Mouse (Mus musculus) liver, embryonic 13.5 days (tissue): ENCODE measurements around the gene Tlx2. TPM values are rescaled to one million over a fixed set of nuclear protein-coding genes. Genes with fewer than 3 reads are reported as not detected.

Source experiments
- ATAC-seq: fragments of 200-750 bp; cut with Nextera tagmentation; 2 replicates; pipeline ENCODE4 v1.8.0; 2017; ENCODE audit warnings: low read depth, mild to moderate bottlenecking, moderate number of reproducible peaks, moderate library complexity
- DNase-seq: peaks from one replicate; pipeline ENCODE4 v3.0.0; 2022
- H3K27ac ChIP-seq: fragments of 300-500 bp; sonication (generic); 2 replicates; pipeline ENCODE4 v1.5.1; 2015; ENCODE audit warnings: moderate library complexity, mild to moderate bottlenecking, inconsistent platforms
- H3K27me3 ChIP-seq: fragments of 300-500 bp; sonication (generic); 2 replicates; pipeline ENCODE4 v1.6.1; 2015; ENCODE audit warnings: mild to moderate bottlenecking, inconsistent platforms
- H3K36me3 ChIP-seq: fragments of 300-500 bp; sonication (generic); 2 replicates; pipeline ENCODE4 v1.6.1; 2015; ENCODE audit warnings: mild to moderate bottlenecking, inconsistent platforms
- H3K4me1 ChIP-seq: fragments of 300-500 bp; sonication (generic); replicated peaks from 2 replicates; pipeline ENCODE4 v1.6.1; 2015; ENCODE audit warnings: inconsistent platforms
- H3K4me2 ChIP-seq: fragments of 300-500 bp; sonication (generic); 2 replicates; pipeline ENCODE4 v1.6.1; 2015; ENCODE audit warnings: inconsistent platforms, mild to moderate bottlenecking, moderate library complexity
- H3K4me3 ChIP-seq: fragments of 300-500 bp; sonication (generic); replicated peaks from 2 replicates; pipeline ENCODE4 v1.5.1; 2015; ENCODE audit warnings: mild to moderate bottlenecking, inconsistent platforms
- H3K9ac ChIP-seq: fragments of 300-500 bp; sonication (generic); 2 replicates; pipeline ENCODE4 v1.6.1; 2015; ENCODE audit warnings: mild to moderate bottlenecking, inconsistent platforms
- H3K9me3 ChIP-seq: fragments of 300-500 bp; sonication (generic); replicated peaks from 2 replicates; pipeline ENCODE4 v1.6.1; 2016; ENCODE audit warnings: inconsistent platforms
- WGBS: fragments of 180-500 bp; shearing (Covaris S2); methylation state at CpG from one replicate; pipeline ENCODE4 v1.1.7; 2015; ENCODE audit not compliant: insufficient replicate concordance; 5-methylcytosine and 5-hydroxymethylcytosine counted together
- polyA plus RNA-seq: library from polyadenylated mRNA; unstranded; fragments of >200 nt; fragmentation: Nextera tagmentation; extraction: Ambion mirVana; gene quantifications from 2 replicates; pipeline ENCODE4 v1.2.1, GENCODE M21; 2015

The Tlx2 gene
- polyA plus RNA-seq, 1 experiment from 2014 or later, result not detected

DNA sequence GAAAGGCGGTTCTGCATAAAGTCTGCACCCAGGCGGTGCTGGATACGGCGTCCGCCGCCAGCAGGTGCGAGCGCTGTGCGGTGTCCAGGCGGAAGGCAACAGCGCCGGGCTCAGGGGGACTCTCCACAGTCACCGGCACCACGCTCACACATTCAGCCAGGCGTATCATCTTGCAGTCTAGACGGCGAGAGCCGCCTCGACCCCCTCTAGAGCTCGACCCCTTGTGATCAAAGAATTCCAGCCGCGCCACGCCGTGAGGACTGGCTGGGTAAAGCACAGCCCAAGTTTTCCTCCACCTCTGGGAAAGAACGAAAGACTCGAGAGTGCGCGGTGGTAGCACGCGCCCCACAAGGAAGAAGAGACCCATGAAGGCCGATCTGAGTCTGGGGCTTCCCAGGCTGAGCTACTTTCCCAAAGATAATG is 37.3 kb downstream of the Tlx2 start:
- H3K4me2 ChIP-seq, result peak overlapping the region; percentile 83
- peak overlapping the region; percentile 87 for H3K27ac ChIP-seq
- H3K9me3 ChIP-seq, result no peaks in the 10 kb centered on the region
- peaks cover 31% of the 10 kb centered on the region for H3K27me3 ChIP-seq
- 0% methylated on average over 31 of the region's 31 CpGs for WGBS
- H3K4me1 ChIP-seq, result peaks cover 69% of the 10 kb centered on the region
- H3K4me3 ChIP-seq, result peak overlapping the region; percentile 78
- peaks cover 31% of the 10 kb centered on the region for H3K36me3 ChIP-seq
- peak; percentile 73 for ATAC-seq
- peak; percentile 52 for DNase-seq
- H3K9ac ChIP-seq, result peak overlapping the region; percentile 92

DNA sequence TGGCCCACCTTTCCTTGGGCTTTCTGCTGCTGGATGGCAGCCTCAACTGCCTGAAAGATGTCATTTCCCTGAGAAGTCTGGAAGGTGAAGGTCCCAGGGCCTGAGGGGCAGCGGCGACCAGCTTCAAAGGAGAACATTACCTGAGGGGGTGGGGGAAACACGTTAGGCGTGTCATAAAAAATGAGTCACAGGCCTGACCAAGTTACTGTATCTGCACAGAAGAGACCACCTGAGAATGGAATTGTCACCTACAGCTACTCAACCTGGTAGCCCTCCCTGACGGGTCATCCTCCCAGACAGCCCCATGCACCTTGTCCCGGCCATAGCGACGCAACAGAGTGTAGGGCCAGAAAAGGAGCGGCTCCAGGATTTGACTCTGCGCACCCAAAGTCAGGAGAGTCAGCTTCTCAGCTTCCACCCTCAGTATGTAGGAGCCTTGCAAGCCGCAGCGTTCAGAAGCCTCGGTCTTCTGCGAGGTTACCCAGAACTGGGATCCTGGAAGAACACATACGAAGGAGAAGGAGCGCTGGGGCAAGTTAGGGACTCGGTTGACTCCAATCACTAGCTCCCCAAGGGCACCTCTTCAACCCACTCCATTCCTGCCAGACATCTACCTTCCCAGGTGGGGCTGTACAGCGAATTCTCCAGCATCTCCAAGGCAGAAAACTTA is 38.0 kb downstream of the Tlx2 start:
- peaks cover 75% of the 10 kb centered on the region for H3K4me1 ChIP-seq
- DNase-seq (no peak), ATAC-seq (no peak)
- peaks cover 31% of the 10 kb centered on the region for H3K27me3 ChIP-seq
- WGBS, result 56% methylated on average over 18 of the region's 18 CpGs
- no peaks in the 10 kb centered on the region for H3K9me3 ChIP-seq
- peak overlapping the region; percentile 87 for H3K27ac ChIP-seq
- peak overlapping the region; percentile 92 for H3K9ac ChIP-seq
- H3K36me3 ChIP-seq, result peaks cover 31% of the 10 kb centered on the region
- H3K4me3 ChIP-seq, result peak overlapping the region; percentile 78
- peak overlapping the region; percentile 83 for H3K4me2 ChIP-seq

DNA sequence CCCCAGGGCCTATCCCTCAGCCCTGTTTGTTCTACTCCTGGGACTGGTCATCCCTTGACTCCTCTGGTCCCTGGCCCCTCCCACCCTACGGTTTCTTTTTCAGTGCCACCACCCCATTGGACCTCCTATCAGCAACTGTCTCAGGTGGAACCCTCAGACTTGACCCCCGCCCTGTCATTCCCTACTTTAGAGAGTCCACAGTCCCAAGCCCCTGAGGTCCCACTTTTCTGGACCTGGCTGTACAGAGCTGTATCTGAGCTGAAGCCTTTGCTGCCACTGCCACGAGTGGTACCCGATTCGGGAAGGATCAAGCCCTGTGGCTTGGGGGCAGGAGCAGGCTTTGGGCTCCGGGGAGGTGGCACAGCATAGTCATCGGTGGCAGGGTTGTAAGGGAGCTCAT is 39.0 kb downstream of the Tlx2 start:
- H3K9me3 ChIP-seq, result no peaks in the 10 kb centered on the region
- H3K36me3 ChIP-seq, result peaks cover 31% of the 10 kb centered on the region
- no peak for ATAC-seq
- peak overlapping the region; percentile 83; the same call in 1 of the 2 replicates for H3K4me2 ChIP-seq
- peak overlapping the region; percentile 92 for H3K9ac ChIP-seq
- H3K4me1 ChIP-seq, result peaks cover 80% of the 10 kb centered on the region
- no peak for DNase-seq
- H3K4me3 ChIP-seq, result no peak overlapping the region
- H3K27me3 ChIP-seq, result peaks cover 29% of the 10 kb centered on the region
- peak overlapping the region; percentile 35; the same call in 1 of the 2 replicates for H3K27ac ChIP-seq
- 75% methylated on average over 7 of the region's 7 CpGs for WGBS

DNA sequence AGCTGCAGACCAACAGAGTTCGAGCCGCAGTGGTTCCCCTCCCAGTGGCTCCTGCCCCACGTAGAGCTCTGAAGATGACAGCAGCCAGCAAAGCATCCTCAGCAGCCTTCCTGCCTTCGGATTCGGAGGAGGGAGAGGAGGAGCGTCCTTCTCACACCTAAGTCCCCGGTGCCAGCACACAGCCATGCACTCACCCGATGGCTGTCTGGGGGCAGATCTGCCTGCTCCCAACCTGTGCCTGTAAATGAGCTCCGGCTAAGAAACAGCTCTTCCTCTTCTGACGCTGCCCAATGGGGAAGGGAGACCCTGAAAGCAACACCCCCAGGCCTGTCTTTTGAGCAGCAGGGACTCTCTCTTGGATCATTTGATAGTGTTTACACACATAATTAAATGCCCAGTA is 40.3 kb downstream of the Tlx2 start:
- Histone ChIP-seq H3K9ac (no peak overlapping the region), H3K27ac (peak overlapping the region; percentile 44), H3K27me3 (peaks cover 17% of the 10 kb centered on the region), H3K36me3 (peaks cover 31% of the 10 kb centered on the region), H3K4me3 (no peak overlapping the region), H3K4me2 (no peak overlapping the region), H3K4me1 (peaks cover 79% of the 10 kb centered on the region), H3K9me3 (no peaks in the 10 kb centered on the region)
- WGBS, result 58% methylated on average over 10 of the region's 10 CpGs
- DNase-seq (no peak), ATAC-seq (no peak)

DNA sequence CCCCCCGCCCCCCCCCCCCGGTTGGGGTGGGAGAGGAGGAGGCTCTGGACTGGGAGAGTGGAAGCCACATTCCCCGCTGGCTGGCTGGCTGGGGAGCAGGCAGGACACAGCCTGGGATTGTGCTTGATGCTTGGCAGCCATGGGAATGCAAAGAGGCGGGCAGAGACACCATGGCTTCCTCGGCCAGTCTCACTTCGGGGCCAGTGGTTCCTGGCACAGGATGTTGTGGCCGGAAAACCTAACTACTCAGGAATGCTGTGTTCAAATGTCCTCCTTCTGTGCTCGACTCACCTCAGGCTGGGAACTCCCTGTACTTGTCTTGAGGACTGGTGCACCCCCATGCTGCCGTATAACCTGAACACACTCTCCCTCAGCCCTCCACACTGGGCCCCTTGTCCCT is 42.4 kb downstream of the Tlx2 start:
- Histone ChIP-seq H3K4me3 (no peak overlapping the region), H3K27me3 (peaks cover 9% of the 10 kb centered on the region; the same call in 1 of the 2 replicates), H3K36me3 (peaks cover 31% of the 10 kb centered on the region), H3K4me2 (no peak overlapping the region), H3K9me3 (no peaks in the 10 kb centered on the region), H3K27ac (peak overlapping the region; percentile 44), H3K4me1 (peaks cover 84% of the 10 kb centered on the region), H3K9ac (no peak overlapping the region; the same call in 1 of the 2 replicates)
- WGBS, result 45% methylated on average over 7 of the region's 9 CpGs
- no peak for DNase-seq
- ATAC-seq, result no peak

DNA sequence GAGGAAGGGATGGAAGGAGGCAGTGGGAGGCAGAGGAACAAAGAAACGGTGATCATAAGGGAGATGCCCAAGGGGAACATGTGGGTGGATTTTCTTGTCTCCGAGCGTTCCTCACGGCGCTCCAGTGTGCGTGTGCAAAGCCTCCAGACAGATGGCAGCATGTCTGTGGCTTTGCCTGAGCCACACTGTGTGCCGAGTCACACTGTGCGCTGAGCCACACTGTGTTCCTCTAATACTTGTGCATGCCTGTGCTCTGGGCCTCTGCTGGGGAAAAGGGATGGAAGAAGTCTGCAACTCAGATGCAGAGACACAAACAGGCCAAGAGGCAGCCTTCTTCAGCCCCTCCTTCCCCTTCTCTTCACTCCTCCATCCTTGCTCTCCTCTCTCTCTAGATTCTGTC is 42.8 kb downstream of the Tlx2 start:
- peaks cover 9% of the 10 kb centered on the region; the same call in 1 of the 2 replicates for H3K27me3 ChIP-seq

DNA sequence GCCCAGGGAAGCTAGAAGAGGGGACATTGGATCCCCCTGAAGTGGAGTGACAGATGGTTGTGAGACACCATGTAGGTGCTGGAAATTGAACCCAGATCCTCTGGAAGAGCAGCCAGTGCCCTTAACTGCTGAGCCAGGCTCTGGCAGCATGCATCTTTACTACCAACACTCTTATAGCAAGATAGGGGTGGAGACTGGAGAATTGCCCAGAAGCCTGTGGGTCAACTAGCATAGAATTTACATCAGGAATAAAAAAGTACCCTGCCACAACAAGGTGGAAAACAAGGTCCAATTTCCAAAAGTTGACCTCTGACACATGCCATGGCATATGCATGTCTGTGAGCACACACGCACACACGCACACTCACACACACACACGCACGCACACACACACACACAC is 44.9 kb downstream of the Tlx2 start:
- Histone ChIP-seq H3K4me3 (no peak overlapping the region), H3K27ac (peak overlapping the region; percentile 91; the same call in 1 of the 2 replicates)
- WGBS, result 96% methylated on average over 4 of the region's 4 CpGs

More for the DNA sequence above, 42.8 kb downstream of the Tlx2 start:
- Histone ChIP-seq H3K9ac (no peak overlapping the region; the same call in 1 of the 2 replicates), H3K4me2 (no peak overlapping the region), H3K27ac (peak overlapping the region; percentile 44), H3K4me3 (no peak overlapping the region), H3K9me3 (no peaks in the 10 kb centered on the region), H3K4me1 (peaks cover 84% of the 10 kb centered on the region), H3K36me3 (peaks cover 31% of the 10 kb centered on the region)
- 76% methylated on average over 8 of the region's 8 CpGs for WGBS
- DNase-seq (no peak), ATAC-seq (no peak)

DNA sequence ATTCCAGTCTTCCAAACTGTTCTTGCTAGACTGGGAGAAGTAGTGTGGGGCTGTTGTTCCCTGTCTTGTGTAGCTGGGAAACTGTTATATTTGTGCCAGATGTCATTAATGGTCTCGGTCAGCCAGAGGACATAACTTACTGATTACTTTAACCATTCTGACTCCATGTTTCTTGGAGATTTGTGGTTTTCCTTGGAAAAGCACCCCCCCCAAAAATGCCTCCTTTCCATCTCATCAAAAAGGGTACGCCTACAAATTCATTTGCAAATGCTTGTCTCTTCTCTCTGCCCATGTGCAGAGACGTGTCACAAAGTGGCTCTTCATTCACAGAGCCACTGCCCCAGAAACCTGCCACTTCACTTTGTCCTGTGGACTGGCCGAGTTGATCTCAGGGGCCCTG is 45.7 kb downstream of the Tlx2 start:
- Histone ChIP-seq H3K27ac (peak overlapping the region; percentile 91), H3K4me1 (peaks cover 85% of the 10 kb centered on the region)
- ATAC-seq, result no peak

More for the DNA sequence above, 44.9 kb downstream of the Tlx2 start:
- no peak for DNase-seq
- peaks cover 84% of the 10 kb centered on the region for H3K4me1 ChIP-seq
- peaks cover 10% of the 10 kb centered on the region for H3K36me3 ChIP-seq
- no peaks in the 10 kb centered on the region; the same call in 1 of the 2 replicates for H3K27me3 ChIP-seq
- H3K4me2 ChIP-seq, result no peak overlapping the region
- ATAC-seq, result no peak
- no peak overlapping the region for H3K9ac ChIP-seq
- no peaks in the 10 kb centered on the region for H3K9me3 ChIP-seq

DNA sequence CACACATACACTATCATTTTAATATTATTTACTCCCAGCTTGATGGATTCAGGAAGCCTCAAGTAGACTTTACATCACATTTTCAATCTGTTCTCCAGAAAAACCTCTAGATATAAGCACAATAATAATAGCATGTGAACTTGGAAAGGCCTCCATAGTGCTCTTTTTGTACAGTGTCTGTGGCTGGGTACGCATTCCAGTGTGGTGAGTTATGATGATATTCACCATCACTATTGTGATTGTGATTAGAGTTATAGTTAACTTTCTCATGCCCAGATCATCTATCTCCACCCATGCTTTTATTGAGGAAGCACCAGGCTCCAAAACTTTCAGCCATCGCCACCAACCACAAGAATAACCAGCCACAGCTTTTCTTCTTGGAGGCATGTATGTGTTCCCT is 46.3 kb downstream of the Tlx2 start:
- H3K4me2 ChIP-seq, result no peak overlapping the region
- H3K4me3 ChIP-seq, result no peak overlapping the region
- WGBS, result 91% methylated on average over 2 of the region's 2 CpGs
- H3K36me3 ChIP-seq, result no peaks in the 10 kb centered on the region
- H3K4me1 ChIP-seq, result peaks cover 85% of the 10 kb centered on the region
- no peaks in the 10 kb centered on the region; the same call in 1 of the 2 replicates for H3K27me3 ChIP-seq
- peak overlapping the region; percentile 91 for H3K27ac ChIP-seq
- H3K9me3 ChIP-seq, result no peaks in the 10 kb centered on the region
- ATAC-seq (no peak), DNase-seq (no peak)
- H3K9ac ChIP-seq, result peak overlapping the region; percentile 43

More for the DNA sequence above, 45.7 kb downstream of the Tlx2 start:
- Histone ChIP-seq H3K27me3 (no peaks in the 10 kb centered on the region; the same call in 1 of the 2 replicates), H3K4me2 (no peak overlapping the region), H3K36me3 (peaks cover 2% of the 10 kb centered on the region; the same call in 1 of the 2 replicates), H3K9ac (peak overlapping the region; percentile 43; the same call in 1 of the 2 replicates), H3K9me3 (no peaks in the 10 kb centered on the region), H3K4me3 (no peak overlapping the region)
- no peak for DNase-seq
- 52% methylated on average over 4 of the region's 4 CpGs for WGBS

DNA sequence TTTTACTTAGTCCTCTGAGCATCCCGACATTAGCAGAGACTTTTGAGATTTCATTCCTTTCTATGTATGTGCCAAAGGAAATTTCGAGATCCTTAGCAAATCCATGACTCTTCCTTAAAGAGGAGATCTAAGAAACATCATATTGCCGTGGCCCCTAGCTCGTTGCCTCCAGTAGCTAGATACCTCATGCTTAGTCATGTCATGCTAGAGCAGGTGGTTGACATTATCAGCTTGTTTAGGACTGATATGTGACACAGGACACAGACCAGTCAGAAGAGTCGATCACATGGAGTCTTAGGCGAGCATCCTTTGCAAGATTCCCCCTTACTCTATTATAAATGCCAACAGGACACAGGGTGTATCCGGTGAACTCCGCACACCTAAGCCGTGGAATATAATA is 47.1 kb downstream of the Tlx2 start:
- Histone ChIP-seq H3K27ac (peak overlapping the region; percentile 91), H3K9ac (peak overlapping the region; percentile 43), H3K9me3 (no peaks in the 10 kb centered on the region), H3K27me3 (no peaks in the 10 kb centered on the region; the same call in 1 of the 2 replicates), H3K4me2 (peak overlapping the region; percentile 30), H3K4me1 (peaks cover 87% of the 10 kb centered on the region), H3K4me3 (no peak overlapping the region), H3K36me3 (no peaks in the 10 kb centered on the region)
- WGBS, result 58% methylated on average over 9 of the region's 9 CpGs
- DNase-seq, result peak; percentile 46
- ATAC-seq, result peak; percentile 85

DNA sequence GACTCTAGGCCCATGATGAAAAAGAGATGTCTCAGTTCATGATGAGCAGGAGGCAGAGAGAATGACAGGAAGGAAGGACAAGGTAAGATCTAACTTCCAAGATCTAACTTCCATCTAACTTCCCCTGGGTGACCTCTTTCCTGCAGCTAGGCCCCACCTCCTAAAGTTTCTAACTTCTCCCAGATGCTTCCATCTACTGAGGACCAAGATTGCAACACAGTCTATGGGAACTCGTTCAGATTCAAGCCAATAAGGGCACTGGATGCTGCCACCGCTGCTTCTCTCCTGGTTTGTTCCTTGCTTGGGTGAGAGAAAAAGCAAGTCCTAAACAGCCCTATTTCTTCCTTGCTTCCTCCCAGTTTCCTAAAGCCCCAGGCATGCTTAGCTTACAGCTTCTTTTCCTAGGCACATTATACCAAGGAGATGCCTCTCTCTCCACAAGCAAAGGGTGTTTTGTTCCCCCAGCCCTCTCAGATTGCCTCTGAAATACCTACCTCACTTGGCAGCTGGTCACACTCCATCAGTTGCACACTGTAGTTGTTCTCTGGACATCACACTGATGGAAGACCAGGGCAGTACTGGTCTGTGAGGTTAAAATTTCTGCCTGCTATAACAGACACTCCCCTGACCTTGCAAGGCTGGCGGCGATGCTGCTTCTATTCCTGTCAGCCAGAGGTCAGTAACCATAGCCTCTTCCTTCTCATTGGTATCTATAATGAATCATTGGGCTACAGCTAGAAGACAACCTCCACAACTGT is 49.1 kb downstream of the Tlx2 start:
- peak overlapping the region; percentile 30; the same call in 1 of the 2 replicates for H3K9ac ChIP-seq
- H3K27ac ChIP-seq, result peak overlapping the region; percentile 91
- peaks cover 91% of the 10 kb centered on the region for H3K4me1 ChIP-seq

More for the DNA sequence above, 49.1 kb downstream of the Tlx2 start:
- no peak for ATAC-seq
- no peak for DNase-seq
- 74% methylated on average over 4 of the region's 4 CpGs for WGBS
- H3K27me3 ChIP-seq, result no peaks in the 10 kb centered on the region
- H3K4me3 ChIP-seq, result no peak overlapping the region
- no peaks in the 10 kb centered on the region for H3K9me3 ChIP-seq
- H3K36me3 ChIP-seq, result no peaks in the 10 kb centered on the region
- H3K4me2 ChIP-seq, result peak overlapping the region; percentile 36; the same call in 1 of the 2 replicates
